Mouse (Mus musculus) testis, adult 2 months (tissue): ENCODE results near the gene Ddx23.

Experiments
- CTCF ChIP-seq: fragments of 200-500 bp; IDR thresholded peaks from 2 replicates; pipeline ENCODE4 v1.5.1; 2012; ENCODE audit warnings: low read depth, mild to moderate bottlenecking, inconsistent platforms, low read length, moderate library complexity; ENCODE audit not compliant: control insufficient read depth, insufficient read depth, insufficient replicate concordance
- POLR2A ChIP-seq: fragments of 200-500 bp; IDR thresholded peaks from 2 replicates; pipeline ENCODE4 v1.6.1; 2012; ENCODE audit warnings: low read depth, mild to moderate bottlenecking, inconsistent platforms, low read length, moderate library complexity; ENCODE audit not compliant: control insufficient read depth

- TF ChIP-seq CTCF = no peak
- no peak for TF ChIP-seq POLR2A
Measured at GRCm38 (mm10) chr15:98626078-98626477, 36.6 kb downstream of the Ddx23 start.
